Mouse (Mus musculus): ENCODE measurements at regions not wholly inside any gene's neighbourhood (a gene's known extent, or its start where the extent isn't known, plus 50 kb on each side); places are given as distances from the start of the nearest gene placed in this dataset.
"Not testable (repeated sequence)": the region's sequence is repeated elsewhere in the genome, so short reads cannot be mapped to it uniquely, and the experiment has no call there.

DNA sequence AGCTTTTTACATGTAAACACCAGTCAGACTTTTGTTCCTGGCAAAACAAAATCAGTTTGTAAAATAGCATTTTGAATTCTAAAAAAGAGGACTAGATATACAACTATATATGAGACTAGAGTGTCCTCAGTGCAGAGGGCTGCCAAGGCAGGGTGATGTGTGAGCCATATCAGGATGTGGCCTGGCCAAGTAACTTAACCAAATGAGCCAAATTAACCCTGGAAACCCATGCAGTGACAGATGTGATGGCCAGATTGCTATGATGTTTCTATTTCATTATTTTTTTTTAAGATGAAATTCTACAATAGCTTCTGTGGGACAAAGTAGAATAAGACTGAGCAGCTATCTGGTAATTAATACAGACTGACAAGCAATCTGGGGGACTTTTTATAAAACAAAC, 181.8 kb downstream of the Nova1 start:
- no peak for DNase-seq (ENCODE audit: extremely low spot score, low spot score)

DNA sequence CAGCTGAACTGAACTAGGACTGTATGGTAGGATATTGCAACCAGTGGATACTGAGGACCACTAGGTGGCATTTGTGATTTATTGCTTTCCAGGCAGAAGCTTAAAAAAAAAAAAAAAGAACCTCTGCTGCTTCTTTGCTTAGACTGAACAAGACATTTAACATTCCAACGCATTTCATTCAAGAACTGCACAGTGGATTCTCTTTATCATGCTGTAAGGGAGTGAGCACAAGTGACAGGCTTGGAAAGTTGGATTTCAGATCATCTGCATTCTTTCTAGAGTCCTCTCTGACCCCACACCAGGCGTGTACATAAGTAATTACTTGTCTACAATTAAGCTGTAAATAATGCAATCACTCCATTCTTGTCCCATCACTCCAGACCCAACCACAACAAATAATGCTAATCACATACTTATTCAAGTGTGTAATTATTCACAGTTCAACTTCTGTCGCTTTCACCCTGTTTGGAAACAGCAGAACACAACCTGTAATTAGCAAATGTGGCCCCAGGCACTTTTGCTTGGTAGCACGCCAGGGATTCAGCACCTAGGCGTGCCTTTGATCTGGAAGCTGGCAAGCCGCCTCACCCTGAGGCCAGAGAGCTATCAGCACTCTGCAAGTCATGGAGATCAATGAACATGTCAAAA, 183.5 kb downstream of the Nova1 start:
- DNase-seq (ENCODE audit: extremely low spot score, low spot score), result no peak

DNA sequence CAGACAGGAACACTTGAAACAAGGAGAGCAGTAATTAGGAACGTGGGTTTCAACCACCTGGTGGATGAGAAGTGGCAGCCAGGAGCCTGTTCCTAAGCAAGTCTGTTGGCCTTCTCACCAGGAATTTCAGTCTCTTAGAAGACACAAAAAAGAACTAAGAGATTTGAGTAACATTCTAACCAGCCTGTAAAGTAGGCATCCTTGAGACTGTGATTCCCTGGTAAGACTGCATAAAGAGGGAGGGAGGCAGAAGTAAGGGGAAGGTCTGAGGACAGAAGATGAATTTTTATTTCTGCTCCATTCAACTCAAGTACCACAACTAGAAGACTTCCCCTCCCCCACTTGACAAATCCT, 184.0 kb downstream of the Nova1 start:
- no peak for DNase-seq (ENCODE audit: extremely low spot score, low spot score)

DNA sequence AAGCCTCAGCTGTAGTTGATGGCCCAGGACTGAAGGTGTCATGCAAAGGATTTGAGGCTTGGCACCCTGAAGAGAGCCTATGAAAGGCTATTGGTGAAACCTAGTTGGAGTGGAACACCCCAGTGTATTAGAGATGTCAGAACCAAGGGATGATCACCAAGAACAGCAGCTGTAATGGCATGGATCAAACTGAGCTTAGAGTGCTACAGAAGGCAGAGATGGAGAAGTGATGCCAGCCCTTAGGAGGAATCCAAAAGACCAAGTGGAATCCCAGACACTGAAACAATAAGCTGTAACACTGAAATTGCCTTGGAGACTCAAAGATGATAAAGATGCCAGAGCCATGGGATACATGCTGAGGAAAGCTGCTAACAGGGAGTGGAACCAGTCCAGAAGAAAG, 186.3 kb downstream of the Nova1 start:
- not testable (repeated sequence) for DNase-seq (ENCODE audit: extremely low spot score, low spot score)

DNA sequence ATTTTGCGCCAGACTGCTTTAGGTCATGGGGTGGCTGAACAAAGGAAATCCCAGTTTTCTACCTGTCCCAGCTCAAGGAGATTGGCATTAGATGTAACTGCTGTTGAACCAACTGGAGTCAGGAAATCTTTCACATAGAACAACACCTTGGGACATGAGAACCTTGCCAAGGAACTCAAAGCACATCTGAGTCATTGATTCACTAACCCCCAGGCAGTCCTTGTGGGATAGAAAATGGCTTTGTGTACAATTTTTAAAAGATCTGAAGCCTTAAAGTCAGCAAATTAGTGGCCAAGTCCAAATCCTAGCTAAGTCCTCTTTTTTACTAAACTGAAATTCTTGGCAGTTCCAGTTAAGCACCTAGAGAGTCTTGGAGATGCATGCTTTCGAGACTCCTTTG, 191.4 kb downstream of the Nova1 start:
- no peak for DNase-seq (ENCODE audit: extremely low spot score, low spot score)

DNA sequence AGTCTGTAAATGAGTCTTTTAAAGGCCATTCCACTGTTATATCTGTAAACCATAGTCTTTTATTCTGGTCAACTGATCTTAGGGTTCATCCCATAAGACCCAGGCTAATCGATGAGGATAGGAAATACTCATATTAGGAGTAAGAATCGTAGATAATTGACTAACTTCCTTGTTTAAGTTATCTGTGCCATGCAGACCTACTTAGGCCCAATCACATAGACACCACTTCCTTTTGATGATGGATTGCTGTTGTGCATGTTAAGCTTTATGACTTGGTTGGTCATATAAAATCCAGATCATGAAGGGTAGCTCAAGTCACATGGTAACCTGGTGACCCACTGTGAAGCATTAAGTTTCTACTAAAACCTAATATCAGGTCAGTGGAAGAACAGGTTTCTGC, 207.3 kb downstream of the Nova1 start:
- DNase-seq (ENCODE audit: extremely low spot score, low spot score), result no peak

DNA sequence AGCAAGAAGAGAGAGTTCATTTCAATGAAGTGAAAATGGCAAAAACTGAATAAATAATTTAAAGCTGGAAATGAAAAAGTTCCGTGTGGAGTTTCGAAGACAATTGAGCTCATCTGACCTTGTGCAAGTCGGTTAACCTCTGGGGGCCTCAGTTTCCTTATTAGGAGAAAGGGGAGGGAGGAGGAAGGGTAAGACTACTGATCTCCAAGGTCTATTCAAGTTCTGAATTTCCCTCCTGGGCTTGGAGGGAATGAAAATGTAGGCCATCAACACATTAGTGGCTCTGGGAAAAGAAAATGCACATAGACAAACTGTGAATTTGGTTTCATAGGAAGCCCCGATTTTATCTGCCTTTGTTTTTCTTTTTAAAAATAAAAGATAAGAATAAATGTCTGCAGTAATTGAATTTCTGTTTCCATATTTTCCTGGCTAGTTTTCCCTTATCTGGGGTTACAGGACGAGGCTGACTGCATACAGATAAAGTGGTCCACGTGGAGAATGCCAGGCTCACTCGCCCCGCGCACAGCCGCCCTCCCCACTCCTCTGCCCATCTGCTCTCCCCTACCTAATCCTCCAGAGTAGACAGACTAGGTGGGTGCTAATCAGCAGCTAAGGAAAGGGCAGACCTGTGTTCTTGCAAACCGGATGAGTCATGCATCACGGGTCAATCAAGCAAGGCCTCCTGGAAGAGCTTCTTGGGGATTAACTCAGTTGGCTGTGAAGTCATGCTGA, 209.0 kb downstream of the Nova1 start:
- DNase-seq (ENCODE audit: extremely low spot score, low spot score), result no peak

DNA sequence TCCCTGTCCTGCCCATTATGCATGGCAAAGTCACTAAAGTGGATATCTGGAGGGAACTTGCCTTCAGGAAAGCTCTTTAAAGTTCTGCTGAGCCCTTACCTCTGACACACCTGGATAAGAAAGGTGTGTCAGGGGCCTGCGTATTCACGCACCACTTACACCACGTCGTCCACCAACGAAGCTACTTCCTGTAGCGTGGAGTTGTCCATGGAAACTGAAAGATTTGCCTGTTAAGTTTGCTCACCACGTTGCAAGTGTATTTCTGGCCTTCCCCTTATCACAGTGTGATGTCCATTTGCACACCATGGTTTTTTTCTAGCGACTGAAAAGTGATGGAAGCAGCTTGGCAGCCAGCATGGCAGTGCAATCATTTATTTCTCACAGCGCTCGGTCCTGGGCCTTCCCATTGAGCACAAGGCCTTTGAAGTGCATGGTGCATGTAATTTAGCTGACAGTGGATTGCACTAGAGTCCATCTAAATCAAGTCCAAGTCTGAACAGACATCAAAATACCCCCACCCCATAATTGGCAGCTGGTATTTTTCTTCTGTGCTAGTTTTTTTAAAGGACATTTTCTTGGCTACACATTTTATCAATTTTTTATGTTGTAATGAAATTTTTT, 210.3 kb downstream of the Nova1 start:
- DNase-seq (ENCODE audit: extremely low spot score, low spot score), result no peak

DNA sequence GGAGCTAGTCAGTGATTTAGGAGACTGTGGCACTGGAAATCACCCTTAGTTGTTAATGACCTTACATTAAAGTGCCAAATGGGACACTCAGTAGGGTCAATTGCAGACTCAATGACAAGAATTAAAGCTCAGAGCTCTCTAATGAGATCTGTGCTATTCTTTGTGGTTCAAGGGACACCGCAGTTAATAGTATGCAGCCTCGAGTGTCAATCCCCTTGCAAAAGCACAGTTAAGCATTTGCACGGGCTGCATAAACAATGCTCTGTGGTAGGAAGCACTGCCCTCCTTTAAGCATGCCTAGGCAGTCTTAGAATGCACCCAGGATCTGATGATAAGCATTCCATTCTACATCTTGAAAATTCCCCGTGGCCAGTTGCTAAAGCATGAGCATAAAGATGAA, 221.5 kb downstream of the Nova1 start:
- DNase-seq (ENCODE audit: extremely low spot score, low spot score), result no peak

DNA sequence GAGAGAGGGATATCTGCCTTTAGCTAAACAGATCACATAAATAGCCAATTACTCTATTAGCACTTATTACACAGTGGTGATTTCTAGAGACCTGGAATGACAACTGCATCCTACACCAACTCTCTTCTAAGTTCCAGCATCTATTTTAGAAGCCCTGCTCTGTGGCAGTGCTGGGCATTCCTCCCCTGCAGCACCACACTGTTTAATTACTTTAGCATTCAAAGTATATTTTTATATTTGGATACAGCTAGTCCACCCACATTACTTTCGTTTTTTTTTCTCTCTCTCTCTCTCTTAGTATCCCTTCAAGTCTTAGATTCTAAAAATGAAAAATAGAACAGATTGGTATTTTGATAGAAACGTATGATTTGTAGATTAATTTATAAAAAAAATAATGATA, 250.1 kb downstream of the Nova1 start:
- no peak for DNase-seq (ENCODE audit: extremely low spot score, low spot score)

DNA sequence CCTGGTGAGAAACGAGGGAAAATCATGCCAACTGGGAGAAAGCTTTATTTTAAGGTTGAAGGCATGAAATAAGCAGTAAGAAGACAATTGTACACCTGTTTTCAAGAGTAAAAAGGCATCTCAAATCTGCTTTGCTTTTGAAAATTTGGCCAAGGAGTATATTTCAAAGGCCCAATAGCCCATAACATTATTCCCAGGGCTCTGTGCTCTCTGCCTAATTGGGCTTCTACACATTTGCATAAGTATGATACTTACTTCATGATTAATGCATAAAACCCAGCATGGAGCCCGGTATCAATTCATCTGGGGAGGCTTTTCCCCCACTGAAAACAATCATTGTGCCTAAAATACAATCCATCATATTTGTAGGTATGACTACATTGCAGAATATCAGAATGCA, 252.4 kb downstream of the Nova1 start:
- DNase-seq (ENCODE audit: extremely low spot score, low spot score), result no peak

DNA sequence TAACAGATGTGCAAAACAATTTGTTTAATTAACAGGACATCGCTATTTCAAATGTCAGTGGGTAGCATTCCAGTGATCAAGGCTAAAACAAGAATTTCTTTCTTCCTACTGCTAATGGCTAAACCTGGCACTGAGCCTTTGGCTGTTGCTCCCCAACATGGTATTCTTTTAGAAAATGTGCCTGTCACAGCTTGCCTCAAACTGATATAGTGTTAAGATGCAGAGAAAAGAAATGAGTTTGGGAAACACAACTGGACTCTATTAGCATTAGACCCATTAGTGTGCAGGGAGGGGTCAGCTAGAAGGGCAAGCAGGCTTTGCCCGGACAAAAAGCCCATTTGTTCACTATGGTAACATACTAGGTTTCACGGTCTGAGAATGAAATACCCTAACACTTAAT, 297.8 kb downstream of the Nova1 start:
- DNase-seq (ENCODE audit: extremely low spot score, low spot score), result no peak

DNA sequence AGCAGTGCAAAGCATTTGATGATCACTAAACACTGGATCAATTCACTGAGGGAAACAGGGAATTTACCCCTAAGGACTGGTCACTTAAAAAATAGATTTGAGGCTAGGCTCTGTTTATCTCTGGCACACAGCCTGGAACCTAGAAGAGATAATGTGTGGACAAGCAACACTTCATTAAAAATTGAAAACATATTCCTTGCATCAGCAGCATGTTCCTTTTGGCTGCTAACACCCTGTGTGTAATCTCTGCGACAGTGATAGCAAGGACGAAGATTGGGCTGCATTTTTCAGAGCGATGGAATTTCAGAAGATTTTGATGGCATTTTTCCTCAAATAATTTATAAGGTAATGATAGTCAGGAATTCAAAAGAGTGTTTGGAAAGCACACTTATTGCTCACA, 310.9 kb downstream of the Nova1 start:
- DNase-seq (ENCODE audit: extremely low spot score, low spot score), result no peak

DNA sequence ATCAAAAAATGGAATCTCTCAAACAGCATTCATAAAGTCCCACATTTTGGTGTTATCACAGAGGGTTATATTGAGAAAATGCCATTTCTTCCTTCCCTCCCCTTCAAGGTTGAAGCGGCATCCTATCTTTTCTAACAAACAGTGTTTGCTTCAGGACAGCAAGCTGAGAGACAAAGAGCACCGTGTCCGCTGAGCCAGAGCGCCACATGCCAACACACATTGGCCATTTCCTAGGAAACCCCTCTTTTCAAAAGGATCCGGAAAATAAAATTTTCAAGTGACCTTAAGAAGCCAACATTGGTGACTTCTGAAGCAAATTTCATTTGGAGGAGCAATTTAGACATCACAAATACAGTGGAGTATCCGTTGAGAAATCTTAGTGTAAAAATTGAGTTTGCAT, 326.3 kb downstream of the Nova1 start:
- no peak for DNase-seq (ENCODE audit: extremely low spot score, low spot score)

DNA sequence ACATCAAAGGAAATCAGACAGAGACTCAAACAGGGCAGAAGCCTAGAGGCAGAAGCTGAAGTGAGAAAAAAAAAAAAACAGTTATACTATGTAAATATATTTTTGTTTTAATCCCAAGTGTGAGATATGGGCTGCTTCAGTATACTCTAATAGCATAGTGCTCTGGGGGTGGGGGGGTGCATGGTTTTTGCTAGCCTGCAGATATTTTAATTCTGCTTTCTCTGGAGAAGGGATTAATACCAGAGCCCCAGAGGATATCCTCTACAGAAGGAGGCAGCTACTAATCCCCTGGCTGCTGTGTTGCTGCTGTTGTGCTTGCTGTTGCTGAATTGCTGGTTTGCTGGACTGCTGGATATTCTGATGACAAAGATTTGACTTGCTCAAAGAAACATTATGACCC, 367.8 kb downstream of the Nova1 start:
- no peak for DNase-seq (ENCODE audit: extremely low spot score, low spot score)

DNA sequence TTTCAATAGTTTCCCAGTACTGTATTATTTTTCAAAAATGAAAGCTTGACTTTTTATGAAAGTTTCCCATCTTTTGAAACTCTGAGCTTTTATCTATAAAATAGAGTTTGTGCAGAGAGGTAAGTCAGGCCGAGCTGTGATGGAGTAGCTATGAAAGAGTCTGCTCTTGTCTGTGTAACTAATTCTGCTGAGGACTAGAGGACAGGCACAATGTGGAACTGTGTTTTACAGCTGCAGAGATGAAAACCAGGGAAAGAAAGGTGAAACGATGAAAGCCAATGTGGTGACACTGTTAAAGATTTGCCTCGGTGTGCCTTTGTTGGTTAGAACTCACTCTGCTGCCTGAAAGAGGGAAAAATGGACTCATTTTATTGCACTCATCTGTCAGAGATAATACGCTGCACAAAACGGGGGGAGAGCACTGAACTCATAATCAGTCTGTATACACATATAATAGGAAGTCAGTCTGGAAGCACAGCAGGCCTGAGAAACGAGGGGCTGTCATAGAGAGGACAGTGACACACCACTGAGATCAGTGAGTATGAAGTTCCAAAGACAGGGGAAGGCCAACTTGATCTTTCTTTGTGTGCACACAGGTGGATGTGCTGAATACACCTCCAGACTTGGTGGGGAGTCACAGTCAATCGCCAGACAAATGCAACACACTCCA, 373.9 kb downstream of the Nova1 start:
- DNase-seq (ENCODE audit: extremely low spot score, low spot score), result no peak

DNA sequence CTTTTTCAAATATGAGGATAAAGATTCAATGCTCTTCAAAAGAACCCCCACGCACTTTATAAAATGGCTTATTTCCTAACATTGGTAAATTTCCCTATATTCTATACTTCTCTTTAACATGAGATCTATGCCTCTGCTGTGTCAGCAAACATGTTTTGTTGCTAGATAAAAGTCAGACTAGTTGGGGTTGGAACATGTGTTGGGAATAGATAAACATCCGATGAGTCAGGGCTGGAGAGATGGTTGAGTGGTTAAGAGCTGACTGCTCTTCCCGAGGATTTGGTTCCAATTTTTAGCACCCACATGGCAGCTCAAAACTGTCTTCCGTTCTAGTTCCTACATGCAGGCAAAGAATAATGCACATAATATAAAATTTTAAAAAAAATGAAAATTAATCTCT, 399.1 kb downstream of the Nova1 start:
- DNase-seq (ENCODE audit: extremely low spot score, low spot score), result no peak

DNA sequence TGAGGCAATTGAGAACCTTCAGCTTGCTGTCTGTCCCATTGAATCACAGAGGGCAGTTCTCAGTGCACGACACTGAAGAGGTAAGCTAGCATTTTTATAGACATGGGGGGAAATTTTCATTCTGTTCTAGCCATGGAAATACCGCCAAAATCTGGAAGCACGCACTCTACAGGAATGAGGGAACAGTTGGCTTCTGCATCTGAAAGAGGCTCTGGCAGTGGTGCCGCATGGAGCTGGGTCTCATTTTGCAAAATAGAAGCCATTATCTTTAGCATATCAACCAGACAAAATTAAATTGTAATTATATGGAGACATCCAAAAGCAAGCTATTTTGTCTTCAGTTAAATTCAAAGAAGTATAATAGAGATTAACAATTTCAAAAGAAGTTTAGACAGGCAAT, 399.7 kb downstream of the Nova1 start:
- DNase-seq (ENCODE audit: extremely low spot score, low spot score), result no peak

DNA sequence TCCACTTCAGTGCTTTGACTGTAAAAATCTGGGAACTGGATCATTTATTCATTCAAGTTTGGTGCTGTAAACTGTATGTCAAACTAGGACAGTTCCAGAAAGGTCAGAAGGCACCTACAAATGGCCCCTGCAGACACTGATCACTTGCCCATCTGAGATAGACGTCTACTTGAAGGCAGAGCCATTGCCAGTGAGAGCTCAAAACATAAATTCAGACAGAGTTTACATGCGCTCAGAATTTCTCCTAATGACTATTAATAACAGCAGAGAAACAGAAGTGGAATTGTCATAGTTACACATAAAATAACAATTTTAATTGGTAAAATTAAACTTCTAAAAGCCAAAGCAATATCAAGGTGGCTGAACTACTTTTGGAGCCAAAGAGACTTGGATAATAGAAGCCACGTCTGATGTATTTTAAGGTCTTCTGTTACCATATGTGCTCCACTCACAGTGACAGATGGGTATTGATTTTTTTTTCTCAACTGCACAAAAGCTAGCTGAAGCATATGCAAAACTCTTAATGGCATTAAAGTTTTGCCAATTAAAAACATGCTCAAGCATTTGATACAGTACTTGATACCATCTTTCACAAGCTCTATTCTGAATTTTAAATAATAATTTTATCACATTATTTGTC, 401.8 kb downstream of the Nova1 start:
- no peak for DNase-seq (ENCODE audit: extremely low spot score, low spot score)

DNA sequence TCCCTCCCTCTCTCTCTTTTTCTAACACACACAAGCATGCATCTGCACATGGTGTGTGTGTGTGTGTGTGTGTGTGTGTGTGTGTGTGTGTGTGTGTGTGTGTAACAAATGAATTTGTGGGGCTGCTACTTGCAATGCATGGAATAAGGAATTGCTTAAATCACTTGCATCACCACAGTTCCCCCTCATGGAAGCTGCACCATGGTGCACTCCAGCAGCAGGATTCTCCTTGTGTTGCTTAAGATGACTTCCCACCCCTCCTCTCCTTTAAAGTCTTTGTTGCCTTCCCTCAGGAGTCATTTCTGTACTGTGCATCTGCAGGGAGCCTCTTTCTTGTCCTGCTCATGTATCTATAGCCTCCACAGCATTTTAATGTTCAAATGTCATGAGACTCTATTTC, 402.5 kb downstream of the Nova1 start:
- DNase-seq (ENCODE audit: extremely low spot score, low spot score), result no peak

DNA sequence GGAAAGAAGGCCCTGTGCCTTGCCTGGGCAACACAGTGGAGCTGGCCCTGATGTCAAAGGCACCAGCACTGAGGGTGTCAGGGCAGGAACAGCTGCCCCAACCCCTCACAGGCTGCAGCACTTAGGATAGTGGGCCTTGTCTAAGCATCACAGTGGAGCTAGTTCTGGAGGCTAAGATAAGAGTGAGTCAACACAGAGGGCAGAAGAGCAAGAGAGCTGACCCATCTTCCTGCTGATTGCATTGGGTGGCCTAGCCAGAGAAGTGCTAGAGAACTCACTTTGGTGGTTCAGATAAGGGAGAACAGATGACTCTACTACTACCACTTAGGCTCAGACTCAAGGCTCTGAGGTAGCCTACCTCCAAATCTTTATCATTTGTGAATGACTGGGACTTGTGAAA, 413.1 kb downstream of the Nova1 start:
- DNase-seq (ENCODE audit: extremely low spot score, low spot score), result no peak

DNA sequence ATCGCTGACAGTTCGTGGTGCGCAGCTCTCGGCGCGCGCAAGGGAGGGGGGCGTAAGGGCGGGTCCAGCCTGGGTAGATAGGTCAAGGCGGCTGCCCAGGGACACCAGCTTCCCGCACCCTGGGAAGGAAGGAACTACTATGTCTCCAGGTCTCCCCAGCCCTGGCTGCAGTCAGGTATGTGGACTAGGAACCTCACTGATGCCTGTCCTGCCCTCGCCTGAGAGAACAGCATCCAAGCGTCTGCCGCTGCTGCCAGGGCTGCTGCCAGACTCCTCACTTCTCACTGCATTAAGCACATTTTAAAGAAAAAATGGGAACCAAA, 419.1 kb downstream of the Nova1 start:
- peak; percentile 57 for DNase-seq (ENCODE audit: extremely low spot score, low spot score)

Data from neural tube, embryonic 10.5 days (tissue).